9 mouse cellular contexts compared by ENCODE assay signal in the genomic region with DNA sequence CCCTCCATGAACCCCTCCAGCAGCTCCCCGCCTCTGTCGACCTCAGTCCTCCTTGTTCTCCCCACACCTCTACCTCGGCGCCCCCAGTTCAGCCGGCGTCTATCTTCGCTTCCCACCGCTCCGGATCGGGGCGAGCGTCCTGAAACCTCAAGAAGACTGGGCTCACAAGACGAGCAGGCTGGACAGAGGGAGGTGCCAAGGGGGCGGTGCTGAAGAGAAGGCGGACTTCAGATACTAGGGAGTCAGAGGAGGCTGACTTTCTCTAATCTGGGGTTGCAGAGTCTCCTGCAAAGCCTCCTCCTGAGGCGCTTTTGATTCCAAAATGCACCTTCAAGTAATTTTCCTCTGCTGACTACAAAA. TPM values are rescaled to one million over a fixed set of nuclear protein-coding genes. Genes with fewer than 3 reads are reported as not detected.
DNase-seq lines count a peak whose midpoint lies in the region; ATAC-seq and TF ChIP-seq lines count a peak whose summit lies in the region.
"Had no signal": no experiment of that assay in that cellular context is flagged by ENCODE, and none has a peak within 500 bp of the region (broad histone marks: within the 10 kb centered on the region; RNA-seq: fewer than 3 reads in every experiment).

A gene (minus strand): TSS at position 166 of the 360 bp plus-strand sequence.

- peaks cover 65% of the 10 kb centered on the region for H3K27me3 ChIP-seq in forebrain, embryonic 10.5 days (ENCODE audit: poor library complexity, severe bottlenecking)
- peaks cover 38% of the 10 kb centered on the region for H3K27me3 ChIP-seq in intestine, postnatal 0 days (replicated peaks; ENCODE audit: control insufficient read depth, insufficient read depth, low read length)

- no peaks in the 10 kb centered on the region for H3K36me3 ChIP-seq in forebrain, embryonic 10.5 days (replicated peaks)
- no peaks in the 10 kb centered on the region for H3K36me3 ChIP-seq in intestine, postnatal 0 days (ENCODE audit: control insufficient read depth, insufficient read depth)

- H3K9me3 ChIP-seq in forebrain, embryonic 10.5 days, result no peaks in the 10 kb centered on the region
- H3K9me3 ChIP-seq in intestine, postnatal 0 days (ENCODE audit: control insufficient read depth), result no peaks in the 10 kb centered on the region

- 1% methylated on average over 16 of the region's 16 CpGs for WGBS in forebrain, embryonic 10.5 days
- WGBS in intestine, postnatal 0 days, result under 1% methylated on average over 16 of the region's 16 CpGs

- intact Hi-C loops in gastrocnemius, postnatal 14 days (cut with DNase I; ENCODE audit: low total_unique reads), result no loop called here

- H3K4me1 ChIP-seq in forebrain, embryonic 10.5 days, result peaks cover 12% of the 10 kb centered on the region
- H3K4me1 ChIP-seq in intestine, postnatal 0 days (replicated peaks; ENCODE audit: control insufficient read depth, insufficient read depth, low read length), result no peaks in the 10 kb centered on the region

- ATAC-seq in intestine, postnatal 0 days, result no peak

- TF ChIP-seq CTCF in intestine, postnatal 0 days (IDR thresholded peaks at IDR 0.05; ENCODE audit: low read depth), result no peak

- H3K4me3 ChIP-seq in forebrain, embryonic 10.5 days, result peak within 1 kb of the TSS; percentile 43
- H3K4me3 ChIP-seq in intestine, postnatal 0 days (ENCODE audit: low read depth, low read length), result peak within 1 kb of the TSS; percentile 25

- H3K9ac ChIP-seq in intestine, postnatal 0 days (ENCODE audit: low read depth, low read length), result no peak within 1 kb of the TSS

- H3K4me2 ChIP-seq in intestine, postnatal 0 days (replicated peaks; ENCODE audit: low read depth), result peak within 1 kb of the TSS; percentile 57

- peak; percentile 37 for DNase-seq in gastrocnemius, postnatal 14 days
- no peak for DNase-seq in gastrocnemius, postnatal 25 days
- peak; percentile 44 for DNase-seq in ZHBTc4 (ENCODE audit: low read depth, low spot score)
- DNase-seq in forebrain, embryonic 10.5 days (ENCODE audit: extremely low spot score, low spot score), result no peak
- peak; percentile 3 for DNase-seq in lung, postnatal 25 days (ENCODE audit: low spot score)
- no peak for DNase-seq in thymus, postnatal 14 days
- DNase-seq in spleen, postnatal 10 days (ENCODE audit: low spot score in 2 of 2), result no peak

- no peak within 1 kb of the TSS for H3K27ac ChIP-seq in forebrain, embryonic 10.5 days
- no peak within 1 kb of the TSS for H3K27ac ChIP-seq in intestine, postnatal 0 days (ENCODE audit: low read depth, low read length)

RNA-seq across cellular contexts. Expression of the gene that starts here (rescaled TPM):
- not detected for total RNA-seq in gastrocnemius, postnatal 14 days (2021)
- not detected for total RNA-seq in gastrocnemius, postnatal 25 days (2021)
- 0.14 TPM in 1 of 2 replicates, not detected in the other for polyA plus RNA-seq in forebrain, embryonic 10.5 days (2016; fragmentation: Nextera tagmentation; extraction: Ambion mirVana)
- not detected in 2 replicates for polyA plus RNA-seq in intestine, postnatal 0 days (2015; fragmentation: Nextera tagmentation; extraction: Ambion mirVana)
- total RNA-seq: heart, adult 18-20 months had no signal

Comparison
In these comparisons a context has a peak if more than half of its experiments do, and no peak if none do; other contexts are left out.
1. Peak in DNase-seq in gastrocnemius, postnatal 14 days; RNA of the gene not detected or under 1 TPM.
2. DNase-seq: peak in ZHBTc4 (single experiment) and lung, postnatal 25 days (single experiment); none in gastrocnemius, postnatal 25 days (single experiment), forebrain, embryonic 10.5 days (single experiment), thymus, postnatal 14 days (single experiment) and spleen, postnatal 10 days (0 of 2).